Mouse (Mus musculus) erythroblast, embryonic 14.5 days (primary cell): ENCODE results near the gene Nectin1.

Source experiments
- GATA1 ChIP-seq: IDR thresholded peaks from 2 replicates; pipeline ENCODE4 v1.6.1; 2012; ENCODE audit warnings: low read length, inconsistent platforms, mixed read lengths
- TAL1 ChIP-seq: IDR thresholded peaks from 3 replicates; pipeline ENCODE4 v1.6.1; 2012; ENCODE audit warnings: low read length, inconsistent platforms, mixed read lengths

GRCm38 (mm10) chr9:43757225-43757624 is 13.4 kb downstream of the Nectin1 start:
- TF ChIP-seq GATA1 (no peak), TAL1 (no peak)
